Mouse (Mus musculus) lung, embryonic 14.5 days (tissue): ENCODE measurements at regions not wholly inside any gene's neighbourhood (a gene's known extent, or its start where the extent isn't known, plus 50 kb on each side); places are given as distances from the start of the nearest gene placed in this dataset.
"Not testable (repeated sequence)": the region's sequence is repeated elsewhere in the genome, so short reads cannot be mapped to it uniquely, and the experiment has no call there.

Source experiments
- ATAC-seq: fragments of 200-750 bp; cut with Nextera tagmentation; 2 replicates; pipeline ENCODE4 v1.8.0; 2017; ENCODE audit warnings: mild to moderate bottlenecking, moderate TSS enrichment, moderate library complexity; ENCODE audit not compliant: insufficient read depth
- DNase-seq: peaks from one replicate; pipeline ENCODE4 v3.0.0-alpha.2; 2015
- H3K27ac ChIP-seq: fragments of 300-500 bp; sonication (generic); 2 replicates; pipeline ENCODE4 v1.5.1; 2014; ENCODE audit warnings: low read depth, mild to moderate bottlenecking, moderate library complexity
- H3K27me3 ChIP-seq: fragments of 300-500 bp; sonication (generic); 2 replicates; pipeline ENCODE4 v1.6.1; 2014; ENCODE audit warnings: low read length, control low read depth; ENCODE audit not compliant: insufficient read depth
- H3K36me3 ChIP-seq: fragments of 300-500 bp; sonication (generic); 2 replicates; pipeline ENCODE4 v1.6.1; 2014; ENCODE audit warnings: control low read depth; ENCODE audit not compliant: insufficient read depth
- H3K4me1 ChIP-seq: fragments of 300-500 bp; sonication (generic); 2 replicates; pipeline ENCODE4 v1.6.1; 2014; ENCODE audit warnings: antibody characterized with exemption, control low read depth; ENCODE audit not compliant: insufficient read depth
- H3K4me2 ChIP-seq: fragments of 300-500 bp; sonication (generic); 2 replicates; pipeline ENCODE4 v1.6.1; 2014; ENCODE audit warnings: mild to moderate bottlenecking
- H3K4me3 ChIP-seq: fragments of 300-500 bp; sonication (generic); 2 replicates; pipeline ENCODE4 v1.5.1; 2014; ENCODE audit warnings: low read depth, low read length
- H3K9ac ChIP-seq: fragments of 300-500 bp; sonication (generic); 2 replicates; pipeline ENCODE4 v1.6.1; 2014
- H3K9me3 ChIP-seq: fragments of 300-500 bp; sonication (generic); 2 replicates; pipeline ENCODE4 v1.6.1; 2016; ENCODE audit warnings: low read depth, low read length, control low read depth
- CTCF ChIP-seq: IDR thresholded peaks from 2 replicates; pipeline ENCODE4 v1.5.1; 2016; ENCODE audit warnings: antibody characterized with exemption, low read depth
- WGBS: fragments of 180-500 bp; shearing (Covaris S2); extraction: QIAGEN DNeasy Blood & Tissue Kit; methylation state at CpG from one replicate; pipeline ENCODE4 v1.1.7; 2014; 5-methylcytosine and 5-hydroxymethylcytosine counted together

- TF ChIP-seq CTCF, result no peak
- Histone ChIP-seq H3K9ac (no peak overlapping the region), H3K4me1 (no peaks in the 10 kb centered on the region), H3K27ac (no peak overlapping the region), H3K9me3 (no peaks in the 10 kb centered on the region), H3K4me2 (no peak overlapping the region), H3K4me3 (no peak overlapping the region), H3K36me3 (no peaks in the 10 kb centered on the region), H3K27me3 (no peaks in the 10 kb centered on the region)
- 72% methylated on average over 3 of the region's 3 CpGs for WGBS
- DNase-seq, result no peak
- ATAC-seq, result no peak
Observed at GRCm38 (mm10) chr1:157804229-157804628, 297.7 kb downstream of the Sec16b start.

- no peak overlapping the region for H3K4me3 ChIP-seq
- no peaks in the 10 kb centered on the region for H3K9me3 ChIP-seq
- no peaks in the 10 kb centered on the region for H3K36me3 ChIP-seq
- DNase-seq, result no peak
- H3K27ac ChIP-seq, result no peak overlapping the region
- no peak for ATAC-seq
- 90% methylated on average over 1 of the region's 1 CpGs for WGBS
- H3K9ac ChIP-seq, result no peak overlapping the region
- H3K4me2 ChIP-seq, result no peak overlapping the region
- H3K4me1 ChIP-seq, result no peaks in the 10 kb centered on the region
- no peak for TF ChIP-seq CTCF
- H3K27me3 ChIP-seq, result no peaks in the 10 kb centered on the region
Observed at GRCm38 (mm10) chr1:157806296-157806695, 299.8 kb downstream of the Sec16b start.

DNA sequence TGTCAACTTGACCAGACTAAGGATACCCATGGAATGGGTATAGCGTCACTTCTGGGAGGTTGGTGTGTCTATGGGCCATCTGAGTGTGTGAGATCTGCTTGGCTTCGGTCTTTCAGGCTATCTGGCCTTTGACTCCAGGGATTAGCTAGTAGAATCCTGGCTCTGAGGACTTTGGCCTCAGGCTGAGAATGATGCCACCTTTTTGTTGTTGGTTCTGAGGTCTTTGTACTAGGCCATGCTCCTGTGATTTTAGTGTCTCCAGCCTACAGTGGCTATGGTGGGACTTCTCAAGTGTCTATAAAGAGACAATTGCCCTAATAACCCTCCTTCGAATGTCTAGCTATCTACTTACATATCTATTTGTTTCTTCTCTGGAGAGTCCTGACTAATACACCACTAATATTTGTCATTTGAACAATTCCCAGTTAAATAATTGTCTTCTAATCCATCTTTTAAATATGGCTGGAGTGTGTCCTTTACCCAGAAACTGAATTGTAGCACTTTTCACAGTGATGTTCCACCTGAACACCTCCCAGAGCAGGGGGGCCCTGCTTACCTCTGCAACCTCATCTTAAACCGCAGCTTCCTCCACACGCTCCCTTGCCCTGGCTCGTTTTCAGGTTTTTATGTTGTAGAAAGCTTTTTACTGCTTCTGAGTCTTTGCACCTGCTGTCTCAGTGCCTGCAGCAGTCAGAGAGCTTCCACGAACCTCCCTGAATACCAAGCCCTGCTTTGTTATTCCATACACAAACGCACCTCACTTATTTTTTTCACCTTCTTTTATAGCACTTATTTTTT lies 303.3 kb downstream of the Sec16b start:
- H3K4me1 ChIP-seq, result no peaks in the 10 kb centered on the region
- H3K36me3 ChIP-seq, result no peaks in the 10 kb centered on the region
- H3K4me3 ChIP-seq, result no peak overlapping the region
- H3K9me3 ChIP-seq, result no peaks in the 10 kb centered on the region
- H3K27me3 ChIP-seq, result no peaks in the 10 kb centered on the region
- DNase-seq (no peak), ATAC-seq (no peak)
- no peak overlapping the region for H3K4me2 ChIP-seq
- 79% methylated on average over 8 of the region's 8 CpGs for WGBS
- H3K9ac ChIP-seq, result no peak overlapping the region
- TF ChIP-seq CTCF, result no peak
- H3K27ac ChIP-seq, result no peak overlapping the region

DNA sequence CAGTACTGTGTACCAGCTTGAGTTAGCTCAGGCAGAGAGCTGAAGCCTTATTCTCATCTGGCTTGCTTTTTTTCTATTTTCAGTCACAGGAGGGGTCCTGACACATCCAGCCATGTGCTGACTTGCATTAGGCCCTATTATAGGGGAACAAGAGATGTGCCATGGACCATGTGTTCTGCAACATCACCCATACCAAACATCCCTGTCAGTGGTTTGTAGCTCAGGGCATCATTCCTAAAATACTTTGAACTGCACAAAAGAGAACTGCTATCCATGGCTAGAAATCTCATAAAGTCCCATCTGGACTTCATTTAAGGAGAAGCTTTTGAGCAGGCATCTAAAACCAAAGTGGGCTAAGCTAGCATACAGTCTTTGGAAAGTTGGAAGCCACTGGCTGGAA lies 304.1 kb downstream of the Sec16b start:
- Histone ChIP-seq H3K4me2 (no peak overlapping the region), H3K4me3 (no peak overlapping the region), H3K9ac (no peak overlapping the region), H3K36me3 (no peaks in the 10 kb centered on the region), H3K27me3 (no peaks in the 10 kb centered on the region), H3K4me1 (no peaks in the 10 kb centered on the region), H3K27ac (no peak overlapping the region), H3K9me3 (no peaks in the 10 kb centered on the region)
- no peak for TF ChIP-seq CTCF
- DNase-seq, result no peak
- no peak for ATAC-seq

DNA sequence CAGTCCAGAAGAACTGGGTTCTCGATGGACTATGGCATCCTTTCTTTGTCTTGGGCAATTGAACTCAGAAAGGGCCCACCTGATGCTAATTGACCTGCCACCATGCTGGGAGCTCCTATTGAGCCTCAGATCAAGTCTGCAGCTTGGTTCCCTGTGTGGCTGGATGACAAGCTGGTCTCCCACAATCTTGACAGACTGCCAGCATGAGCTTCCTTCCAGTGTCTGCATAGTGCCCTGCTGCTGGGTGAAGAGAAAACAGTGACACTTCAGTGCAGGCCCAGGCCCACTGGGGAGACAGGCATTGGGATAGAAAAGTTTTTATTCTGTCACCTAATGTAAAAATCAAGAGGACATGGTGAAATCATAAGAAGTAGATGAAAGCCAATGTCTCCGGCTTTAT lies 321.4 kb downstream of the Sec16b start:
- WGBS, result 53% methylated on average over 2 of the region's 2 CpGs
- no peaks in the 10 kb centered on the region for H3K36me3 ChIP-seq

GRCm38 (mm10) chr1:157831511-157831910 lies 325.0 kb downstream of the Sec16b start:
- DNase-seq, result no peak
- Histone ChIP-seq H3K9ac (no peak overlapping the region), H3K4me2 (no peak overlapping the region), H3K36me3 (no peaks in the 10 kb centered on the region), H3K9me3 (no peaks in the 10 kb centered on the region), H3K27ac (no peak overlapping the region), H3K27me3 (no peaks in the 10 kb centered on the region), H3K4me3 (no peak overlapping the region), H3K4me1 (no peaks in the 10 kb centered on the region)
- WGBS, result 36% methylated on average over 2 of the region's 2 CpGs
- ATAC-seq, result no peak
- TF ChIP-seq CTCF, result no peak

More for the DNA sequence above, 321.4 kb downstream of the Sec16b start:
- DNase-seq (peak; percentile 4), ATAC-seq (no peak)
- Histone ChIP-seq H3K27me3 (no peaks in the 10 kb centered on the region), H3K4me1 (no peaks in the 10 kb centered on the region), H3K4me3 (no peak overlapping the region), H3K27ac (no peak overlapping the region), H3K4me2 (no peak overlapping the region), H3K9me3 (no peaks in the 10 kb centered on the region), H3K9ac (no peak overlapping the region)
- no peak for TF ChIP-seq CTCF

DNA sequence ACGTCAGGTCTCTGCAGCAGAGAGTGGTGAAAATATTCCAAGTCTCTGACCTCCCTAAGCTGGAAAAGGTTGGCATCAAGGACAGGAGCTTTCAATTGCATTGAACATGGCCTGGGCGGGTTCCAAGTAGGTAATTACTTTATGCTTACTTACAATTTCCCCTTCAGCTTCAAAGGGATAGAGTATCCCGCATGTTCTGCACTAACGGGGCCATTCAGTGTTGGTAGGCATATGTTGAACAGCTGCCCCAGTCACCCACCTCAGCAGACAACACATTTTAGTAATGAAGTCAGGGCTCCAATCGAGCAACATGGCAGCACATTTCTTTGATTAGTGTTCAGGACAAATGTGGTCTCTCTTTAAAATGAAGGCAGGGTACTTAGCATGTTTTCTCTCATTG lies 366.2 kb downstream of the Sec16b start:
- DNase-seq, result no peak
- 69% methylated on average over 5 of the region's 5 CpGs for WGBS
- no peak overlapping the region for H3K9ac ChIP-seq
- no peaks in the 10 kb centered on the region for H3K27me3 ChIP-seq
- H3K4me3 ChIP-seq, result no peak overlapping the region
- no peak overlapping the region for H3K4me2 ChIP-seq
- H3K27ac ChIP-seq, result no peak overlapping the region
- ATAC-seq, result no peak
- no peak for TF ChIP-seq CTCF
- H3K9me3 ChIP-seq, result no peaks in the 10 kb centered on the region
- no peaks in the 10 kb centered on the region for H3K36me3 ChIP-seq
- no peaks in the 10 kb centered on the region for H3K4me1 ChIP-seq

- H3K27me3 ChIP-seq, result no peaks in the 10 kb centered on the region
- no peak overlapping the region for H3K4me2 ChIP-seq
- H3K27ac ChIP-seq, result no peak overlapping the region
- no peak for DNase-seq
- TF ChIP-seq CTCF, result no peak
- no peaks in the 10 kb centered on the region for H3K4me1 ChIP-seq
- no peak overlapping the region for H3K4me3 ChIP-seq
- WGBS, result 74% methylated on average over 2 of the region's 2 CpGs
- H3K36me3 ChIP-seq, result no peaks in the 10 kb centered on the region
- no peaks in the 10 kb centered on the region for H3K9me3 ChIP-seq
- H3K9ac ChIP-seq, result no peak overlapping the region
- no peak for ATAC-seq
Observed at GRCm38 (mm10) chr1:157875006-157875405, 368.5 kb downstream of the Sec16b start.

GRCm38 (mm10) chr1:157877117-157877516 lies 370.6 kb downstream of the Sec16b start:
- not testable (repeated sequence) for H3K27me3 ChIP-seq, DNase-seq, H3K36me3 ChIP-seq, ATAC-seq, H3K9ac ChIP-seq, H3K9me3 ChIP-seq, H3K4me3 ChIP-seq, H3K27ac ChIP-seq, H3K4me1 ChIP-seq, H3K4me2 ChIP-seq
- WGBS, result 98% methylated on average over 2 of the region's 4 CpGs
